In the genomic region with DNA sequence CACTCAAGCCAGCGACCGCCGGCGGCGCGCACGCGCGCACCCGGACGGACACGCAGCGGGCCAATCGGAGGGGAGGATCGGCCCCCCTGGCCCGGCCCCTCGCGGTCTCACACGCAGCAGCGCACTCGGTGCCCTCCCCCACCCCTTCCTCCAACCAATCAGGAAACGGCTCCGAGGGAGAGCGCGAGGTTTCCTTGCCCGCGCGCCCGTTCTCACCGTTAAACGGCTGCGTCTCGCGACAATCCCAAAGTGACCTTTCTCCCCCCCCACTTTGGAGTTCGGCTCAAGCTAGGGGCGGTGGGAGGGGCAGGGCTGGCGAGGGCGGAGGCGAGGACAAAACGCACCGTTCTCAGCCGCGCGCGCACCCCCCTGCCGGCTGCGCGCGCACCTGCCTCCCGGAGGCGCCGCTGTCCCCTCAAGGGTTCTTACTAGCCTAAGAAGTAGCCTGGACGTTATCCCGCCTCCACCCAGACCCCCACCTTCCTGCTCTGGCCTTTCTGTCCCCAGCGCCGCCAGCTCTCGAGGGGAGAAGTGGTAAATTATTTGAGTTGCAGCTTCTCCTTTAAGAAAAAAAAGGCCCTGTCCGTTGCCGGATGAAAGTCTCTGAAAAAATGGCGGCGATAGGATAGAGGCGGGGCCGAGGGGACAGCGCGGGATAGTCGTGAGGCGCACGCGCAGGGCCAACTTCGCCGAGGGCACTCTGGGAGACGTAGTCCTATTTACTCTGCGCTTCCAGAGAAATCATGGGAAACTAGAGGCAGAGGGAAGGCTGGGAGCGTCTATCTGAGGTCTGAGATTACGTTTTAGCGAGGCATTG, we compare ENCODE assay signal across 8 mouse cellular contexts. TPM values are rescaled to one million over a fixed set of nuclear protein-coding genes. Genes with fewer than 3 reads are reported as not detected.
A peak's percentile ranks its signal among the peaks of the same experiment; 100 is the strongest.
DNase-seq lines count a peak whose midpoint lies in the region; ATAC-seq and TF ChIP-seq lines count a peak whose summit lies in the region.

TSS of gene Zfp91 (minus strand) at position 616 of the 817 bp plus-strand sequence.
TSS of gene Lpxn (plus strand) at position 683 of the 817 bp plus-strand sequence.

- peaks cover 1% of the 10 kb centered on the region; the same call in 1 of the 2 replicates for H3K4me1 ChIP-seq in cortical plate, adult 2 months (ENCODE audit: control insufficient read depth, insufficient read depth, low read length)
- peaks cover 30% of the 10 kb centered on the region for H3K4me1 ChIP-seq in megakaryocyte, embryonic 14.5 days

- peak within 1 kb of the TSS; percentile 100 for H3K27ac ChIP-seq in cortical plate, adult 2 months (ENCODE audit: insufficient read depth, low read length)

- ATAC-seq in activated CD4-positive, CD25-positive, alpha-beta regulatory T cell, adult 4 months = peak; percentile 58

- H3K27me3 ChIP-seq in megakaryocyte, embryonic 14.5 days (replicated peaks) = no peaks in the 10 kb centered on the region

- peak; percentile 95 to 97 for DNase-seq in gastrocnemius, adult 8-10 months (ENCODE audit: low spot score in 2 of 2)
- DNase-seq in hindlimb bud, embryonic 11.5 days (ENCODE audit: extremely low spot score, low read depth, low spot score) = peak; percentile 93
- DNase-seq in left cerebral cortex, adult 8-10 months (ENCODE audit: low spot score in 2 of 2) = peak; percentile 92 to 98
- peak; percentile 98 to 99 for DNase-seq in right cerebral cortex, postnatal 10 days (ENCODE audit: low spot score in 2 of 2)
- peak; percentile 88 for DNase-seq in urinary bladder, postnatal 25 days (ENCODE audit: low spot score)

- TF ChIP-seq CTCF in cortical plate, adult 2 months (IDR thresholded peaks at IDR 0.05; ENCODE audit: extremely low read depth, insufficient read depth, low read length) = no peak

- peak within 1 kb of the TSS; percentile 87 for H3K4me3 ChIP-seq in cortical plate, adult 2 months (ENCODE audit: insufficient read depth, low read length)
- H3K4me3 ChIP-seq in megakaryocyte, embryonic 14.5 days (replicated peaks) = peak within 1 kb of the TSS; percentile 97

- peaks cover 2% of the 10 kb centered on the region for H3K36me3 ChIP-seq in megakaryocyte, embryonic 14.5 days (replicated peaks; ENCODE audit: low read length)

- TF ChIP-seq POLR2A in cortical plate, adult 2 months (IDR thresholded peaks at IDR 0.05; ENCODE audit: extremely low read depth, insufficient read depth, low read length) = peak; percentile 42; the same call in 1 of the 2 replicates

- H3K9me3 ChIP-seq in megakaryocyte, embryonic 14.5 days = no peaks in the 10 kb centered on the region

RNA-seq across cellular contexts. Expression of gene Zfp91, which starts in this region (rescaled TPM):
- 10 to 100 TPM; 17.1 to 17.2 TPM for polyA plus RNA-seq in activated CD4-positive, CD25-positive, alpha-beta regulatory T cell, adult 4 months (2017; shearing (Covaris generic))
- 51.3 and 55.9 TPM in 2 replicates for polyA plus RNA-seq in cortical plate, adult 2 months (2012; rRNA removed)
- total RNA-seq in gastrocnemius, adult 8-10 months (2022) = 100 to 1,000 TPM; 130 to 182 (median 149) TPM
- total RNA-seq in left cerebral cortex, adult 8-10 months (2022) = 10 to 100 TPM; 85.2 to 96.0 (median 91.8) TPM
- polyA plus RNA-seq in megakaryocyte, embryonic 14.5 days (2012; ENCODE audit: insufficient read depth, low replicate concordance) = 16.1 and 19.5 TPM in 2 replicates

RNA-seq across cellular contexts. Expression of gene Lpxn, which starts in this region (rescaled TPM):
- polyA plus RNA-seq in activated CD4-positive, CD25-positive, alpha-beta regulatory T cell, adult 4 months (2017; shearing (Covaris generic)) = 100 to 1,000 TPM; 242 to 258 TPM
- polyA plus RNA-seq in cortical plate, adult 2 months (2012; rRNA removed) = 2.6 TPM in 2 replicates
- total RNA-seq in gastrocnemius, adult 8-10 months (2022) = under 1 TPM in 3 of 4 experiments, not detected in 1; 0.17 to 0.27 (median 0.22) TPM
- total RNA-seq in left cerebral cortex, adult 8-10 months (2022) = 1 to 10 TPM; 1.5 to 3.8 (median 2.1) TPM
- polyA plus RNA-seq in megakaryocyte, embryonic 14.5 days (2012; ENCODE audit: insufficient read depth, low replicate concordance) = 0.27 TPM in 1 of 2 replicates, not detected in the other

Comparison
In these comparisons a context has a peak if more than half of its experiments do, and no peak if none do; other contexts are left out.
1. Peak in every context shown above with its lines: DNase-seq, ATAC-seq, H3K4me3 ChIP-seq and H3K27ac ChIP-seq.
2. RNA of gene Lpxn (polyA plus RNA-seq): 242 to 258 TPM in activated CD4-positive, CD25-positive, alpha-beta regulatory T cell, adult 4 months; 2.6 TPM in cortical plate, adult 2 months and 0.27 TPM in megakaryocyte, embryonic 14.5 days; every median in the first group is over 10 times any median in the second.